Mouse (Mus musculus) midbrain, embryonic 11.5 days (tissue): ENCODE data around the gene Trap1. TPM values are rescaled to one million over a fixed set of nuclear protein-coding genes. Genes with fewer than 3 reads are reported as not detected.
"Not testable (repeated sequence)": the region's sequence is repeated elsewhere in the genome, so short reads cannot be mapped to it uniquely, and the experiment has no call there.

ENCODE experiments used
- ATAC-seq: fragments of 200-750 bp; cut with Nextera tagmentation; 2 replicates; pipeline ENCODE4 v1.8.0; 2017; ENCODE audit warnings: moderate TSS enrichment, moderate library complexity; ENCODE audit not compliant: low FRiP score
- DNase-seq: peaks from one replicate; pipeline ENCODE4 v3.0.0; 2015; ENCODE audit warnings: low spot score; ENCODE audit errors: missing footprints
- H3K27ac ChIP-seq: fragments of 300-500 bp; sonication (generic); 2 replicates; pipeline ENCODE4 v1.5.1; 2014; ENCODE audit warnings: low read depth, low read length
- H3K27me3 ChIP-seq: fragments of 300-500 bp; sonication (generic); 2 replicates; pipeline ENCODE4 v1.6.1; 2014; ENCODE audit warnings: mild to moderate bottlenecking, low read length, moderate library complexity, mixed read lengths; ENCODE audit not compliant: control insufficient read depth, insufficient read depth
- H3K36me3 ChIP-seq: fragments of 300-500 bp; sonication (generic); 2 replicates; pipeline ENCODE4 v1.6.1; 2014; ENCODE audit warnings: mild to moderate bottlenecking, low read length, moderate library complexity, mixed read lengths; ENCODE audit not compliant: control insufficient read depth, insufficient read depth
- H3K4me1 ChIP-seq: fragments of 300-500 bp; sonication (generic); 2 replicates; pipeline ENCODE4 v1.6.1; 2014; ENCODE audit warnings: low read length; ENCODE audit not compliant: control insufficient read depth, insufficient read depth
- H3K4me2 ChIP-seq: fragments of 300-500 bp; sonication (generic); 2 replicates; pipeline ENCODE4 v1.6.1; 2014; ENCODE audit warnings: mild to moderate bottlenecking, moderate library complexity
- H3K4me3 ChIP-seq: fragments of 300-500 bp; sonication (generic); 2 replicates; pipeline ENCODE4 v1.5.1; 2014; ENCODE audit warnings: low read depth, low read length
- H3K9ac ChIP-seq: fragments of 300-500 bp; sonication (generic); 2 replicates; pipeline ENCODE4 v1.6.1; 2014; ENCODE audit warnings: low read length
- H3K9me3 ChIP-seq: fragments of 300-500 bp; sonication (generic); 2 replicates; pipeline ENCODE4 v1.6.1; 2016; ENCODE audit warnings: low read length; ENCODE audit not compliant: control insufficient read depth
- WGBS: fragments of 180-500 bp; shearing (Covaris S2); extraction: QIAGEN DNeasy Blood & Tissue Kit; methylation state at CpG from one replicate; pipeline ENCODE4 v1.1.7; 2014; 5-methylcytosine and 5-hydroxymethylcytosine counted together
- microRNA-seq: library from miRNA; unstranded; fragments of <30 nt; microRNA quantifications from one replicate; pipeline ENCODE4, GENCODE M21; 2017
- polyA plus RNA-seq: library from polyadenylated mRNA; unstranded; fragments of >200 nt; fragmentation: Nextera tagmentation; extraction: Ambion mirVana; gene quantifications from 2 replicates; pipeline ENCODE4 v1.2.1, GENCODE M21; 2014

The Trap1 gene
- polyA plus RNA-seq, 1 experiment from 2014 or later = 74.5 TPM

DNA sequence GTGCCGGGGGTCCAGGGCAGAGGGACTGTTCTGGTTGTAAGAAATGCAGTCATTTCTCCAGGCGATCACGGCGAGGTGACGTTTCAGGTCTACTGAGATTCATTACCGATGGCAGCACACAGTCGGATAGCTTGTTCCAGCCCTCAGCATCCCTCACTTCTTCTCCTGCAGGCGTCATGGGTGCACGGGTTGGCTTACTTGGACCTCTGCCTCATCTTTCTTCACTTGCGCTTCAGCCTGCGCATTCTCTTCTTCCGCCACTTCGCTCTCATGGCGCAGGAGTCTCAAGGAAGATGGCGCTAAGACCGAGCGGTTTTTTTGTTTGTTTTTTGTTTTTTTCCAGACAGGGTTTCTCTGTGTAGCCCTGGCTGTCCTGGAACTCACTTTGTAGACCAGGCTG lies 60.8 kb downstream of the Trap1 start:
- DNase-seq, H3K4me2 ChIP-seq, H3K36me3 ChIP-seq, H3K4me1 ChIP-seq, H3K27ac ChIP-seq, H3K9me3 ChIP-seq, H3K27me3 ChIP-seq, H3K4me3 ChIP-seq, H3K9ac ChIP-seq, ATAC-seq: not testable (repeated sequence)
- 76% methylated on average over 17 of the region's 17 CpGs for WGBS

DNA sequence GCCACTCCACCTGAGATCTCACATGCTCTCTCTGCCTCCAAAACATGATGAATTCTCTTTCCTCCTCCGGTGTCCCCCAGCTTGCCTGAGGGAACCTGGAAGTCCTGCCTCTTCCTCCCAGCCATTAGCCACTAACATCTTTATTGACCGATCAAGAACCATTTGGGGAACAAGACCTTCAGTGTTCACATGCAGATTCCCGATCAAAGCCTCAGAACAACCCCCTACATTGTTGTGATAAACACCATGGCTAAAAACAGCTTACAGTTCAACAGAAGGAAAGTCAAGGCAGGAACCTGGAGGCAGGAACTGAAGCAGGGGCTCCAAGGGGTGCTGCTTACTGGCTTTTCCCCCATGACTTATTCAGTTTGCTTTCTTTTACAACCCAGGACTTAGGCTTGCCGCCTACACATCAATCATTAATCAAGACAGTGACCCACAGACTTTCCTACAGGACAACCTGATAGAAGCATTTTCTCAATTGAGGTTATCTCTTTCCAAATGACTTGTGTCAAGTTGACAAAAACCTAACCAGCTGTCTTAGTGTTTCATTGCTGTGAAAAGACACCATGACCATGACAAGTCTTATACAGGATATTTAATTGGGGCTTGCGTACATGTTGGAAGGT lies 63.5 kb downstream of the Trap1 start:
- Histone ChIP-seq H3K27me3 (no peaks in the 10 kb centered on the region), H3K9ac (no peak overlapping the region), H3K9me3 (no peaks in the 10 kb centered on the region), H3K36me3 (no peaks in the 10 kb centered on the region), H3K4me3 (no peak overlapping the region), H3K27ac (no peak overlapping the region), H3K4me2 (no peak overlapping the region), H3K4me1 (no peaks in the 10 kb centered on the region)
- WGBS = 87% methylated on average over 5 of the region's 5 CpGs
- DNase-seq = no peak
- ATAC-seq = no peak

DNA sequence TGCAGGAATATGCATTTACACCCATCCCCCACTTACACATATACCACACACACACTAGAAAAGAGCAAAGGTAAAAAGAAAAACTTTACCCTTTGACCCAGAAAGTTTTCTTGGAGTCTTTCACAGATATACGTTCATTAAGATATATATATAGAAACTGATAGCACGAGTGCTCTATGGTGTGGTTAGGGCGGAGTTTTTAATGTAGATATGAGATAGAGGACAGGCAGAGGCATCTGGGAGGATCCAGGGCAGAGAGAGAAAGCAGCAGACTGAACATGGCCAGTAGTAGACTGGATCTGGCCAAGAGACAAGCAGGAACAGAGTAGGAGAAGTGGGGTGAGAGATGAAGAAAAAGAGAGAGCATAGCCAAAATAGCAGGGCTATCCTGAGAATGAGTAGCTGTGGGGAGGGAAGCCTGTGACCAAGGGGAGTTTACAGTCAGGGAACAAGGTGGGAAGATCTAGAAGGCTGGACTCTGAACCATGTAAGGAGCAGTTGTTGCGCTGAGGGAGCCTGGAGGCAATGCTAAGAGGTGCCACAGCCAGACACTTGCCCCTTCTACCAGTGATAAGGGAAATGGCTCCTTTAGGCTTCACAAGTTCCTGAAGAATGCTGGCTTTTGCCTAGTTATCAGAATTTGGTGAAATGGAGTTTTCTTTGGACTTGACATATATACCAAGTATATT lies 64.6 kb downstream of the Trap1 start:
- H3K9me3 ChIP-seq = no peaks in the 10 kb centered on the region
- no peaks in the 10 kb centered on the region for H3K27me3 ChIP-seq
- no peak overlapping the region for H3K9ac ChIP-seq
- no peaks in the 10 kb centered on the region for H3K4me1 ChIP-seq
- H3K4me2 ChIP-seq = no peak overlapping the region
- ATAC-seq (no peak), DNase-seq (no peak)
- H3K36me3 ChIP-seq = no peaks in the 10 kb centered on the region
- H3K4me3 ChIP-seq = no peak overlapping the region
- H3K27ac ChIP-seq = no peak overlapping the region
- 74% methylated on average over 4 of the region's 4 CpGs for WGBS

DNA sequence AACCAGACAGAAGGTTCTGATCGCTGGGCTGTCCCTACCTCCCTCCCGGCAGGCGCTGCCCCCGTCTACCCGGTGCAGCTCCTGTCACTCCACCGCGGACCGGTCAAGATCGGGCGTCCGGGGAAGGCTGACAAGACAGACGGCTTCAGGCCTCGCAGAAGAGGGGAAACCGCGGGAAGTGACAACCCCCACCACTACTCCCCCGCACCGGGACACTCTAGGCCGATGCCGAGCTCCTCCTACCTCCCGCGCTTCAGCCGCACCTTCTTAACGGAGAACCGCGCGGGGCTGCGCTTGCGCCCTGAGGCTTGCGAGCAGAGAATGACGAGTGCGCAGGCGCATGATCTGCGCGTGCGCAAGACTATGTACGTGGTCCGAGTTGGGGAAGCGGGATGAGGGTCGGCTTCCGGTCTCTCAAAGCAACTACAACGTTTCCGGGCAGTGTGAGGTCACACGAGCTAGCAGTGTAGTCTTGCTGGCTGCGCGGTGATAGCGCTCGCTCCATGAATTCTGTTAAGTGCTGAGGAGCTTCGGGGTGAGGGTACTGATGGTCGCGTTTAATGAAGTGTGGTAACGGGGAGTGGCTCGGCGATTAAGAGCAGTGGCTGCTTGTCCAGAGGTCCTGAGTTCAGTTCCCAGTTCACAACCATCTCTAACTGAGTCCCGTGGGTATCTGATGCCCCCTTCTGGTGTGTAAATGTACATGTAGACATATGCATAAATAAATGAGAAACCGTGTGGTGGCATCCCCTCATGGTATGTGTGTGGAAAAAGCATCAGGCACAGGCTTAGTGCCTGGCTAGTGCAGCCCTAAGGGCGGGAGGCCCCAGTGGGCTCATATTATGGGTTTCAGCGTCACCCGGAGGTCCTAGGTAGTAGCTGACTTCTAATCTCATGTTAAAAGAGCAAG lies 73.9 kb downstream of the Trap1 start, which contains the start of gene Slx4:
Slx4 (minus strand) TSS at position 282 of the 910 bp plus-strand sequence.
- ATAC-seq (peak; percentile 97), DNase-seq (peak; percentile 100)
- Histone ChIP-seq H3K27me3 (no peaks in the 10 kb centered on the region), H3K4me2 (peak within 1 kb of the TSS; percentile 64), H3K36me3 (peaks cover 8% of the 10 kb centered on the region), H3K27ac (peak within 1 kb of the TSS; percentile 78), H3K4me1 (peaks cover 10% of the 10 kb centered on the region), H3K4me3 (peak within 1 kb of the TSS; percentile 65), H3K9me3 (no peaks in the 10 kb centered on the region), H3K9ac (peak within 1 kb of the TSS; percentile 75)
- 1% methylated on average over 58 of the region's 58 CpGs for WGBS

Small RNA genes lying within 50 kb of the gene (microRNA-seq; reads per million reads assigned to microRNA genes)
- gene Gm23413 = not detected

Other genes with a start within 250 kb of the Trap1 start
- gene Olfr15, start 246.9 kb downstream of the Trap1 start, polyA plus RNA-seq = not detected in 2 replicates
- 1.3 and 1.6 TPM in 2 replicates for gene Zfp174, start 230.6 kb downstream of the Trap1 start, polyA plus RNA-seq
- gene Naa60, start 205.5 kb downstream of the Trap1 start, polyA plus RNA-seq = 62.6 and 64.0 TPM in 2 replicates
- gene Zfp597, start 193.3 kb downstream of the Trap1 start, polyA plus RNA-seq = 9.3 and 9.5 TPM in 2 replicates
- gene Gm20695, start 193.2 kb downstream of the Trap1 start, polyA plus RNA-seq = 2.1 and 4.4 TPM in 2 replicates
- 4.4 and 4.8 TPM in 2 replicates for gene 1700037C18Rik, start 169.1 kb downstream of the Trap1 start, polyA plus RNA-seq
- gene Cluap1, start 169.0 kb downstream of the Trap1 start, polyA plus RNA-seq = 24.8 and 25.3 TPM in 2 replicates
- 0.72 and 0.97 TPM in 2 replicates for gene Nlrc3, start 101.2 kb downstream of the Trap1 start, polyA plus RNA-seq
- gene Slx4, start 74.1 kb downstream of the Trap1 start, polyA plus RNA-seq = 25.1 TPM in 2 replicates
- gene Dnase1, start 40.9 kb downstream of the Trap1 start, polyA plus RNA-seq = 4.6 and 5.8 TPM in 2 replicates
- 30.8 and 32.7 TPM in 2 replicates for gene Crebbp, start 136.2 kb upstream of the Trap1 start, polyA plus RNA-seq